ENCODE assay signal across 23 mouse cellular contexts in genomic region chr7:70069662-70070061, GRCm38 (mm10).
DNase-seq lines count a peak whose midpoint lies in the region; ATAC-seq lines count a peak whose summit lies in the region.
"Had no signal": no experiment of that assay in that cellular context is flagged by ENCODE, and none has a peak within 500 bp of the region (broad histone marks: within the 10 kb centered on the region; RNA-seq: fewer than 3 reads in every experiment).

No protein-coding gene starts in this region.

- intact Hi-C loops in heart, postnatal 36 days (cut with DNase I), result no loop called here

- H3K36me3 ChIP-seq in midbrain, embryonic 12.5 days, result no peaks in the 10 kb centered on the region
- no peaks in the 10 kb centered on the region for H3K36me3 ChIP-seq in midbrain, embryonic 14.5 days (ENCODE audit: control insufficient read depth, insufficient read depth, low read length)
- H3K36me3 ChIP-seq: embryonic facial prominence, embryonic 12.5 days; G1E; neural tube, embryonic 12.5 days had no signal

- WGBS in midbrain, embryonic 12.5 days, result 38% methylated on average over 1 of the region's 1 CpGs
- WGBS in midbrain, embryonic 14.5 days, result 35% methylated on average over 1 of the region's 1 CpGs

- H3K9me3 ChIP-seq in midbrain, embryonic 12.5 days, result no peaks in the 10 kb centered on the region
- H3K9me3 ChIP-seq in midbrain, embryonic 14.5 days (ENCODE audit: control insufficient read depth, low read length), result no peaks in the 10 kb centered on the region
- H3K9me3 ChIP-seq: embryonic facial prominence, embryonic 12.5 days; neural tube, embryonic 12.5 days had no signal

- peak overlapping the region; percentile 15; the same call in 1 of the 2 replicates for H3K27ac ChIP-seq in midbrain, embryonic 12.5 days (replicated peaks)
- H3K27ac ChIP-seq in midbrain, embryonic 14.5 days (replicated peaks; ENCODE audit: low read depth, low read length), result no peak overlapping the region
- H3K27ac ChIP-seq: embryonic facial prominence, embryonic 12.5 days; neural tube, embryonic 12.5 days had no signal

- H3K4me3 ChIP-seq in midbrain, embryonic 12.5 days, result no peak overlapping the region
- no peak overlapping the region for H3K4me3 ChIP-seq in midbrain, embryonic 14.5 days (replicated peaks; ENCODE audit: low read depth, low read length)
- H3K4me3 ChIP-seq: embryonic facial prominence, embryonic 12.5 days; erythroblast, embryonic 14.5 days; neural tube, embryonic 12.5 days had no signal

- H3K4me1 ChIP-seq in midbrain, embryonic 12.5 days, result peaks cover 15% of the 10 kb centered on the region
- 0 out of 2 replicates have a peak, but pooled peaks cover 11% of the 10 kb centered on the region for H3K4me1 ChIP-seq in midbrain, embryonic 14.5 days (ENCODE audit: control insufficient read depth, insufficient read depth, low read length)

- H3K9ac ChIP-seq in midbrain, embryonic 12.5 days (replicated peaks), result no peak overlapping the region
- H3K9ac ChIP-seq in midbrain, embryonic 14.5 days (replicated peaks; ENCODE audit: low read length), result no peak overlapping the region
- H3K9ac ChIP-seq: embryonic facial prominence, embryonic 12.5 days; neural tube, embryonic 12.5 days had no signal

- peak; percentile 5 for DNase-seq in adrenal gland, postnatal 14 days
- no peak for DNase-seq in adrenal gland, adult (ENCODE audit: inconsistent age in 2 of 2, low spot score in 1 of 2)
- DNase-seq in heart, postnatal 4 days, result peak; percentile 21
- DNase-seq in heart, postnatal 36 days, result no peak
- DNase-seq in midbrain, embryonic 14.5 days, result no peak
- DNase-seq in gastrocnemius, postnatal 10 days, result no peak
- no peak for DNase-seq in lung, postnatal 25 days (ENCODE audit: low spot score)
- DNase-seq: cerebellum, adult 8-10 months; gastrocnemius, postnatal 36 days; kidney, adult 8-10 months; kidney, postnatal 25 days; liver; spleen, adult 18-20 months; thymus, postnatal 25 days had no signal

- ATAC-seq in midbrain, embryonic 12.5 days (ENCODE audit: low FRiP score, low read depth), result no peak
- no peak for ATAC-seq in midbrain, embryonic 14.5 days (ENCODE audit: low FRiP score, low TSS enrichment)
- ATAC-seq: activated CD4-positive, CD25-positive, alpha-beta regulatory T cell, adult 4 months; inflammation-experienced regulatory T-cells, adult 6 months; lung, postnatal 0 days had no signal

- H3K4me2 ChIP-seq in midbrain, embryonic 12.5 days (replicated peaks), result no peak overlapping the region
- no peak overlapping the region for H3K4me2 ChIP-seq in midbrain, embryonic 14.5 days (ENCODE audit: low read length)
- H3K4me2 ChIP-seq: embryonic facial prominence, embryonic 12.5 days; heart, embryonic 11.5 days; neural tube, embryonic 12.5 days had no signal

- H3K27me3 ChIP-seq in midbrain, embryonic 12.5 days, result peaks cover 18% of the 10 kb centered on the region
- no peaks in the 10 kb centered on the region for H3K27me3 ChIP-seq in midbrain, embryonic 14.5 days (ENCODE audit: control insufficient read depth, insufficient read depth, low read length)
- H3K27me3 ChIP-seq: neural tube, embryonic 12.5 days had no signal

Comparison
In these comparisons a context has a peak if more than half of its experiments do, and no peak if none do; other contexts are left out.
1. DNase-seq: peak in adrenal gland, postnatal 14 days (single experiment) and heart, postnatal 4 days (single experiment); none in adrenal gland, adult (0 of 2), heart, postnatal 36 days (0 of 2), midbrain, embryonic 14.5 days (single experiment), gastrocnemius, postnatal 10 days (single experiment) and lung, postnatal 25 days (single experiment).